Mouse (Mus musculus): ENCODE measurements around the gene Atox1.
"Not testable (repeated sequence)": the region's sequence is repeated elsewhere in the genome, so short reads cannot be mapped to it uniquely, and the experiment has no call there.

Gene Atox1

DNA sequence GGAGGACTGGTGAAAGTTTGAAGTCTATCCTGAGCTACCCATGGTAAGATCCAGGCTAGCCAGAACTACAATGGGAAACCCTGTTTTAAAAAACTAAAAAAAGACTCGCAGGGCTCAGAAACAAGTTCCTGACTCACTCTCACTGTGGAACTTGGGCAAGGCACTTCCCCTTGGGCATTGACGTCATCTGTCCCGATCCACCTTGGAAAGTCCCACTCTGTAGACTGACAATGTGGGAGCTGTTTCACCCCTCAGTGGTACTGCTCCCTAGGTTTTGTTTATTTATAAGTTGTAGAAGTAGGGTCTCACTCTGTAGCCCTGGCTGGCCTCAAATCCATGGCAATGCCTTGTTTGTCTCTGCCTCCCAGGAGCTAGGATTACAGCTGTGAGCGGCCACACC is 7.4 kb downstream of the Atox1 start:
- DNase-seq (ENCODE audit: low spot score in 2 of 2), result peak; percentile 65 to 69

- DNase-seq (ENCODE audit: low spot score in 2 of 2), result no peak
These were observed 10.7 kb downstream of the Atox1 start for GRCm38 (mm10) chr11:55450311-55450710.

DNA sequence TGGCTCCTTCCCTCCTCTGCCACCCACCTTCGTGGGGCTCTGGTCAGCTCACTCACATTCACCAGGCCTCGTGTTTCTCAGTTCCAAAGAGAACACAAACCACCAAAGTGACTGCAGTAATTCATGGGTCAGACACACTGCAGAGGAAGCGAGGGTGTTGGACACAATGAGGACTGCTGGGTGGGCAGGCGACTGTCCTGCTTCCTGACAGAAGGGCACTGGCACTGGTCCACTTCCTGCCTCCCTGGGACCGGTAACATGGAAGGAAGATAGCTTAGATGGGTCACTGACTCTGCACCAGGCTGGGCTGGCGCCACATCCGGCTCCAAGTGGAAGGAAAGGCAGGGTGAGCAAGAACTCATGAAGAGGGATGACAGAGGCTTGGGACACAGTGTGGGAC is 11.5 kb downstream of the Atox1 start:
- DNase-seq (ENCODE audit: low spot score in 2 of 2), result no peak

- peak; percentile 73 to 86 for DNase-seq (ENCODE audit: low spot score in 2 of 2)
These were observed 14.5 kb downstream of the Atox1 start for GRCm38 (mm10) chr11:55446579-55446978.

DNA sequence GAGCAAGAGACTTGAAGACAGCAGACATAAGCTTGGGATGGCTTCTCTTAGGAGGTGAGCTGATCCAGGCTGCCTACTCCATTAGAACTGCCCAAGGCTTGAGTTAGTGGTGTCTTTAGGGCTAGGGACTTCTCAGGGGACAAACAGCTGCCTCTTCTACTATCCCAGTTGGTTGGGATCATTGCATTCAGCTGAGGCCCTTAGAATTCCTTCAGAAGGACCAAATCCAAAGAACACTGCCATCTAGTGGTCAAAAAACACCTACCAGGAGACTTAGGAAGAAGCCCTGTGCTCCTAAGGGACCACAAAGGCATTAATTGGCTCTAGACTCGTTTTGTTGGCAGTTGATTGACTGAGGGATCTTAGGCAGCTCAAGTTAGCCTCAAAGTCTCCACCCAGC is 16.3 kb downstream of the Atox1 start:
- DNase-seq (ENCODE audit: low spot score in 2 of 2), result peak; percentile 60 to 76

DNA sequence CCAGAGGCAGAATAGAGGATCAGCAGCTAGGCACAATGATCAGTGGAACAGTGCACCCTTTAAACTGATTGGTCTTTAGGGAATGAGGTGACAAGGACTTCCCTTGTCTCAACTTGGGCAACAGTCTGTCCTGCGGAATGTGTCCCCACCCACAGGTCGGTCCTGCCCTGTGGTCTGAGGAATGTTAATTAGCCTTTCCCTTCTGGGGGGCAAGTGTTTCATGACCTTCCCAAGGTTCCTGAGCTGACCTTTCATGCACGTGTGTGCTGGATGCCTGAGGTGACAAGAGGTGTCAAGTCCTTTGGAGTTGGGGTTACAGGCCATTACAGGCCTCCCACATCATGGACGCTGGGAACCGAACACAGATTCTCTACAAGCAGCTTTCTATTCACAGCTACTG is 21.3 kb downstream of the Atox1 start:
- DNase-seq (ENCODE audit: low spot score in 2 of 2), result no peak

DNA sequence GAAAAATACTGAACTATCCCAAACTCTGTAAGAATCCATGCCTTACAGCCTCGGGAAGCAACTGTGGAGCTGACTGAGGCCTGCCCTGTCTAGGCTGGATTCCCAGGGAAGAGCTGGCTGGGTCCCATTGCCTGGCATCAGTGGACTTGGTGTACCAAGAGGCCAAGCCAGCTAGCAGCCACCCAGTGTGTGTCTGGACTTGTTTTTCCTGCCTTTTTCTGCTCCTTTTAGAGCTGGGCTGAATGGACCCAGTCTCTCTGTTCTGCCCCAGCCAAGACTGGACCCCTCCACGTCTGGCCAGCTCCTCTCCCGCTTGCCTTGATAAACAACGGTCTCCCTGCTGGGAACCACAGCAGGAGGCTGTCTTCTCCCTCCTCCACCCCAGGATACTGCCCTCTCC is 23.0 kb downstream of the Atox1 start:
- no peak for DNase-seq (ENCODE audit: low spot score in 2 of 2)

- DNase-seq (ENCODE audit: low spot score in 2 of 2), result no peak
These were observed 24.9 kb downstream of the Atox1 start for GRCm38 (mm10) chr11:55436089-55436488.

GRCm38 (mm10) chr11:55432981-55433380 is 28.1 kb downstream of the Atox1 start:
- no peak for DNase-seq (ENCODE audit: low spot score in 2 of 2)

- no peak for DNase-seq (ENCODE audit: low spot score in 2 of 2)
These were observed 31.1 kb downstream of the Atox1 start for GRCm38 (mm10) chr11:55429973-55430372.

DNA sequence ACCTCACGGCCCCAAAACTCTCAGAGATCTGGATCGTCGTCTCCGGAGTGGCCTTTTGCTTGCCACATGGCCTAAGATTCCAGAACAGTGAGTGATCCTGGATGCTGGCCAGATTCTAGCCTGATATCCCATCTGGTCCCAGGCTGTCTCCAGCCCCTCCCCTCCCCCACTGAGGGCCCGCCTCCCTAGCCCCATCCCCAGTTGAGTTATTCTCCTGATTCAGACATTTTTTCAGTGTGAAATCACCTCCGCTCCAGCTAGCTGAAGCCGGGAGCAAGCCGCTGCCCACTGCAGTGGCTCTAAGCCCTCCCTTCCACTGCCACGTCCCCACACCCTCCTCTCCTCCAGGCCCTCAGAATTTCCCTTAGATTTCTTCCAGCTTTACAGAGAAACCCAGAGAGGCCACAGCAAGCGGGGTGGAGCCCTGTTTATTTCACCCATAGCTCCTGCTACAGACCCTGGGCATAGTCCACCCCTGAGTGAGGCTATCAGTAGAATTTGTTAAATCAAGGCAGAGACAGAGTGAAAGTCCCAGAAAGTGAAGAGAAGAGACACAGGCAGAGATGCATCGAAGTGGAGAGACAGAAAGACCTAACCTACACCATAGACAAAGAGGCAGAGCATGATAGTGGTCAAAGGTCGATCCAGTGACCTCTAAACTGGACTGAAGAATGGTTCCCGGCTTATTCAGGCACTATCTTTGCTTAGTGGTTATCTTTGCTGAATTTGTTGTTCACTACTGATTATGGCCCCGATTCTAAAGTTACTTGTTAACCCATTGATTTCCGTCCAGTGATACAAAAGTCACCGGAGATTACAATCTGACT is 32.6 kb downstream of the Atox1 start:
- DNase-seq (ENCODE audit: low spot score in 2 of 2), result peak; percentile 89

DNA sequence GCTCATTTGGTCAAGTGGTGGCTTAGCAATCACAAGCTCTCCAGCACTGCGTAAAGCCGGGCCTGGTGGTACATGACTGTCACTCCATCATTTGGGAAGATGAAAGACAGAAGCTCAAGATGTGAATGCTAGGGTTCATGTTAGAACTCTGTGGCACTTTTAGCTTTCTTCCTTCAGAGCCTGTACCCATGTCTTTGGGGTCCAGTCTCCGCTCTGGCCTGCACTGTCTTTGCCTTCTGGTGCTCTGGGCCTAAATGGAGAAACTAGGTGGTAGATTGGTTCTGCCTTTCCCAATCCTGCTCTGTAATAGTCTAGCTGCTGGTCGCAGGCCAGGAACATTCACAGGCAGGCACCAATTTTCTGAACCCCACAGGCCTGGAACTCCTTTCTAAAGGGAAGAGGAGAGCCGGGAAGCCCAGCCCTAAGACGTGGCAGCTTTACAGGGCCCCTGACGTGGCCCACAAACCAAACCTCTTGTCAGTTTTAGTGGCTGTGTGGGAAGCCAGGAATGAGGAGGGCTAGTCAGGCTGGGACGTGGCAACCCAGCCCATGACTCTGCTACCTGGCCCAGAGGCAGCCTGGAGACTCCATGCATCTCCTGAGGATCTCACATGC is 36.2 kb downstream of the Atox1 start:
- DNase-seq (ENCODE audit: low spot score in 2 of 2), result no peak

DNA sequence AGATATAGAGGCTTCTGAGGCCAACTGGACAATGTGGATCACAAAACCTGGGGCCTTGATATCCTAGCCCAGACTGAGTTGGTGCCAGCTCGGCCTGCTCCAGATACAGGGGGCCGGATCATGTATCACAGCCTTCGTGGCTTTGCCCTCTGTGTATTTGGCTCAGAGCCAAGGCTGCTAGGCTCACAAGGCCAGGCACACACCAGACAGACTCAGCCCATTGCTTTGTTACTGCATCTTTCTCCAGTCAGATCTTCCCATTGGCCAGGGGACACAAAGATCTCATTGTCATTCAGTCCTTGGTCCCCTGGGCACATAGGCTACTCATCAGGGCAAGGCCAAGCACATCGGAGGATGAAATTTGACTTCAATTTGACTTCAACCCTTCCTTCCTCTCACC is 37.3 kb downstream of the Atox1 start:
- no peak for DNase-seq (ENCODE audit: low spot score in 2 of 2)

- DNase-seq (ENCODE audit: low spot score in 2 of 2), result no peak
These were observed 38.1 kb downstream of the Atox1 start, which contains the start of gene Sparc for GRCm38 (mm10) chr11:55422978-55423377. Gene Sparc, minus strand, starts transcription at chr11:55423183.

DNA sequence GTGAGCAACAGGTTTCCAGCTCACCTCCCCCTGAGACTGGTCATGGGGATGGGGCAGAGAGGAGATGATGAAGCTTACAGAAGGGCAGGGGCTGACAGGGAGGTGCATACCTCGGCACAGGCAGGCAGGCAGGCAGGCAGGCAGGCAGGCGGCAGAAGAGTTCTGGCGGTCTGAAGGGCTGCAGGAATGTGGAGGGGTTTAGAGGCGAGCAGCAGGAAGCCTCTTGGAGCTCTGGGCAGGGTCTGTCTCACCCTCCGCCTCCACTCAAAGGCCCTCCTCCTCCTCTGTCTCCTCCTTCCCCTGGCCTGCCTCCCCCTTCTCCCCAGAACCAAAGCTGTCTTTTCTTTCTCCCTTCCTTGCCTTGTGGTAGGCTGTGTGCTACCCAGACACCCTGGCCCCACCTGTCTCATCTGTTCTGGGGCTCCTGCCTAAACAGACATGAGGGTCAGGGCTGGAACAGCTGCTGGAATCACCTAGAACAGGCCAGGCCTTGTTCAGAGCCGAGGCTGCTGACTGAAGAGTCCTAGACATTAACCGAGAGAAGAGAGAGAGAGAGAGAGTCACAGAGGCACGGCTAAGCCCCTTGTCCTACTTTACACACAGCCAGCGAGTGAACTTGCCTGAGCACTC is 41.2 kb downstream of the Atox1 start:
- peak; percentile 80 to 86 for DNase-seq (ENCODE audit: low spot score in 2 of 2)

- DNase-seq (ENCODE audit: low spot score in 2 of 2), result peak in 1 of 2 experiments; percentile 78
These were observed 41.8 kb downstream of the Atox1 start for GRCm38 (mm10) chr11:55419296-55419677.

DNA sequence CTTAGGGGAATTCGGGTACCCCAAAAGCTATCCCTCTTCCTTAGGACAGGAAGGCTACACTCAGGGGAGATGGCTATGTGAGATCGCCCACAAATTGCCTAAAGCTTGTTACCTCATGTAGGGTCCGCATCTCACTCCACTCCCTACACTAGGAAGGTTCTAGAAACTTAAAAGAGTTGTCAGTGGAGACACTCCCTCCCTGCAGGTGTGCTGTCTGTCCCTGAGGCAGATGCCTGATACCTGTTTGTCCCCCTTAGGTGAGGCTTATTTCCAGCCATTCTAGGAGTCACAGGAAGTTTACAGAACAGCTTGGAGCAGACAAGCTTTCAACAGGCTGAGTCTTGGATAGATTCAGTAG is 42.4 kb downstream of the Atox1 start:
- DNase-seq (ENCODE audit: low spot score in 2 of 2), result no peak

GRCm38 (mm10) chr11:55417898-55418703 is 42.9 kb downstream of the Atox1 start:
- DNase-seq (ENCODE audit: low spot score in 2 of 2), result peak; percentile 74 to 81

DNA sequence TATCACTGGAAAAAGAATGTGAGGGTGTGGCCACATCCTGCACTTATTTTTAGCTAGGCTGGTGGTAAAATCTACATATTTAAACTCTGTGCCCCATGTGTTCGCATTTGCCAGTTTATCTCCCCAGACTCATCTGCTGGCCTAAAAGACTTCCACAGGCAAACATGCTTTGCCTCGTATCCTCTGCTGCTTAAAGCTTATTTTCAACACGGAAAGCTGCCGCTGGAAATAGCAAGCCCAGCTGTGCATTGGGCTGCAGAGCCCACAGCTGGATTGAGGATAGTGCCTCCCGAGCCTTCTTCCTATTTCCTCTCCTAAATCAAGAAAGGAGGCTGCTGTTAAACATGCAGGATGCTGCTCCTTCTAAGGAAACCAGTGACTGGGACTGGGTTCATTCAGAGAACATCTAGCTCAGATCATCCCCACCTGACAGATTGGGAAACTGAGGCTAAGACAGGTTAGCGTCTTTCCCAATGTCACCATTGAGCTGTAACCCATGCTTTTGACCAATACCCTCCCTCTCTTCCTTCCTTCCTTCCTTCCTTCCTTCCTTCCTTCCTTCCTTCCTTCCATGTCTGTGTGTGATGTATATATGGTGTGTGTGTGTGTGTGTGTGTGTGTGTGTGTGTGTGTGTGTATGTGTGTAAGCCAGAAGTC is 44.3 kb downstream of the Atox1 start:
- DNase-seq (ENCODE audit: low spot score in 2 of 2), result peak in 1 of 2 experiments; percentile 64

GRCm38 (mm10) chr11:55415731-55416130 is 45.3 kb downstream of the Atox1 start:
- DNase-seq (ENCODE audit: low spot score in 2 of 2), result not testable (repeated sequence)

GRCm38 (mm10) chr11:55415036-55415704 is 45.9 kb downstream of the Atox1 start:
- peak; percentile 58 to 62 for DNase-seq (ENCODE audit: low spot score in 2 of 2)
